Mouse (Mus musculus): ENCODE data around the gene Abca6. TPM values are rescaled to one million over a fixed set of nuclear protein-coding genes. Genes with fewer than 3 reads are reported as not detected.
A peak's percentile ranks its signal among the peaks of the same experiment; 100 is the strongest.

The Abca6 gene
- polyA plus RNA-seq, 1 experiment: not detected

GRCm38 (mm10) chr11:110165409-110165808 is 86.2 kb downstream of the Abca6 start:
- Histone ChIP-seq H3ac (ENCODE audit: control insufficient read depth, insufficient read length, low read depth) (no peak overlapping the region), H3K4me3 (ENCODE audit: insufficient read depth, poor library complexity, severe bottlenecking) (no peak overlapping the region), H3K36me3 (ENCODE audit: control insufficient read depth, insufficient read depth) (no peaks in the 10 kb centered on the region), H3K27me3 (ENCODE audit: control insufficient read depth, insufficient read depth, insufficient read length) (no peaks in the 10 kb centered on the region), H3K79me2 (ENCODE audit: control insufficient read depth, insufficient read depth) (no peaks in the 10 kb centered on the region), H3K79me3 (ENCODE audit: low read depth) (no peaks in the 10 kb centered on the region)
- TF ChIP-seq MYOG (IDR thresholded peaks at IDR 0.05; ENCODE audit: control insufficient read depth, extremely low read depth, insufficient read length) (no peak), CTCF (IDR thresholded peaks at IDR 0.05; ENCODE audit: control insufficient read depth, insufficient read depth, insufficient read length) (no peak), USF1 (IDR thresholded peaks at IDR 0.05; ENCODE audit: low read depth) (no peak), FOSL1 (IDR thresholded peaks at IDR 0.05; ENCODE audit: insufficient read depth, low read length, poor library complexity, severe bottlenecking) (no peak), CEBPB (IDR thresholded peaks at IDR 0.05; ENCODE audit: low read depth) (no peak), MAX (IDR thresholded peaks at IDR 0.05) (no peak), MYOD1 (IDR thresholded peaks at IDR 0.05; ENCODE audit: control insufficient read depth, insufficient read length, low read depth) (no peak)

GRCm38 (mm10) chr11:110157059-110157458 is 94.5 kb downstream of the Abca6 start:
- Histone ChIP-seq H3K27me3 (ENCODE audit: control insufficient read depth, insufficient read depth, insufficient read length) (no peaks in the 10 kb centered on the region), H3K36me3 (ENCODE audit: control insufficient read depth, insufficient read depth) (no peaks in the 10 kb centered on the region), H3K79me3 (ENCODE audit: low read depth) (no peaks in the 10 kb centered on the region), H3K4me3 (ENCODE audit: insufficient read depth, poor library complexity, severe bottlenecking) (no peak overlapping the region), H3ac (ENCODE audit: control insufficient read depth, insufficient read length, low read depth) (no peak overlapping the region), H3K79me2 (ENCODE audit: control insufficient read depth, insufficient read depth) (no peaks in the 10 kb centered on the region)
- no peak for TF ChIP-seq CTCF (IDR thresholded peaks at IDR 0.05; ENCODE audit: control insufficient read depth, insufficient read depth, insufficient read length)
- no peak for TF ChIP-seq USF1 (IDR thresholded peaks at IDR 0.05; ENCODE audit: low read depth)
- TF ChIP-seq MYOD1 (IDR thresholded peaks at IDR 0.05; ENCODE audit: control insufficient read depth, insufficient read length, low read depth): no peak
- no peak for TF ChIP-seq MAX (IDR thresholded peaks at IDR 0.05)
- TF ChIP-seq MYOG (IDR thresholded peaks at IDR 0.05; ENCODE audit: control insufficient read depth, extremely low read depth, insufficient read length): no peak
- TF ChIP-seq CEBPB (IDR thresholded peaks at IDR 0.05; ENCODE audit: low read depth): no peak
- TF ChIP-seq FOSL1 (IDR thresholded peaks at IDR 0.05; ENCODE audit: insufficient read depth, low read length, poor library complexity, severe bottlenecking): no peak

- Histone ChIP-seq H3K4me3 (ENCODE audit: insufficient read depth, poor library complexity, severe bottlenecking) (no peak overlapping the region), H3K79me3 (ENCODE audit: low read depth) (no peaks in the 10 kb centered on the region), H3K36me3 (ENCODE audit: control insufficient read depth, insufficient read depth) (no peaks in the 10 kb centered on the region), H3K27me3 (ENCODE audit: control insufficient read depth, insufficient read depth, insufficient read length) (no peaks in the 10 kb centered on the region), H3ac (ENCODE audit: control insufficient read depth, insufficient read length, low read depth) (no peak overlapping the region), H3K79me2 (ENCODE audit: control insufficient read depth, insufficient read depth) (no peaks in the 10 kb centered on the region)
- TF ChIP-seq USF1 (IDR thresholded peaks at IDR 0.05; ENCODE audit: low read depth): no peak
- no peak for TF ChIP-seq MYOG (IDR thresholded peaks at IDR 0.05; ENCODE audit: control insufficient read depth, extremely low read depth, insufficient read length)
- no peak for TF ChIP-seq CTCF (IDR thresholded peaks at IDR 0.05; ENCODE audit: control insufficient read depth, insufficient read depth, insufficient read length)
- no peak for TF ChIP-seq CEBPB (IDR thresholded peaks at IDR 0.05; ENCODE audit: low read depth)
- no peak for TF ChIP-seq FOSL1 (IDR thresholded peaks at IDR 0.05; ENCODE audit: insufficient read depth, low read length, poor library complexity, severe bottlenecking)
- TF ChIP-seq MAX (IDR thresholded peaks at IDR 0.05): no peak
- TF ChIP-seq MYOD1 (IDR thresholded peaks at IDR 0.05; ENCODE audit: control insufficient read depth, insufficient read length, low read depth): no peak
Measured at GRCm38 (mm10) chr11:110155985-110156384, 95.6 kb downstream of the Abca6 start.

- Histone ChIP-seq H3K4me3 (ENCODE audit: insufficient read depth, poor library complexity, severe bottlenecking) (no peak overlapping the region), H3K79me2 (ENCODE audit: control insufficient read depth, insufficient read depth) (no peaks in the 10 kb centered on the region), H3K36me3 (ENCODE audit: control insufficient read depth, insufficient read depth) (no peaks in the 10 kb centered on the region), H3K79me3 (ENCODE audit: low read depth) (no peaks in the 10 kb centered on the region), H3K27me3 (ENCODE audit: control insufficient read depth, insufficient read depth, insufficient read length) (no peaks in the 10 kb centered on the region), H3ac (ENCODE audit: control insufficient read depth, insufficient read length, low read depth) (no peak overlapping the region)
- TF ChIP-seq USF1 (IDR thresholded peaks at IDR 0.05; ENCODE audit: low read depth) (no peak), MYOD1 (IDR thresholded peaks at IDR 0.05; ENCODE audit: control insufficient read depth, insufficient read length, low read depth) (no peak), CTCF (IDR thresholded peaks at IDR 0.05; ENCODE audit: control insufficient read depth, insufficient read depth, insufficient read length) (no peak), CEBPB (IDR thresholded peaks at IDR 0.05; ENCODE audit: low read depth) (no peak), MYOG (IDR thresholded peaks at IDR 0.05; ENCODE audit: control insufficient read depth, extremely low read depth, insufficient read length) (no peak)
Measured at GRCm38 (mm10) chr11:110147640-110148039, 103.9 kb downstream of the Abca6 start.

GRCm38 (mm10) chr11:110145421-110145820 is 106.2 kb downstream of the Abca6 start:
- TF ChIP-seq CTCF (IDR thresholded peaks at IDR 0.05; ENCODE audit: control insufficient read depth, insufficient read depth, insufficient read length): no peak
- no peak for TF ChIP-seq MAX (IDR thresholded peaks at IDR 0.05)
- TF ChIP-seq CEBPB (IDR thresholded peaks at IDR 0.05; ENCODE audit: low read depth): no peak
- TF ChIP-seq MYOD1 (IDR thresholded peaks at IDR 0.05; ENCODE audit: control insufficient read depth, insufficient read length, low read depth): no peak
- Histone ChIP-seq H3K79me3 (ENCODE audit: low read depth) (no peaks in the 10 kb centered on the region), H3ac (ENCODE audit: control insufficient read depth, insufficient read length, low read depth) (no peak overlapping the region), H3K36me3 (ENCODE audit: control insufficient read depth, insufficient read depth) (no peaks in the 10 kb centered on the region), H3K79me2 (ENCODE audit: control insufficient read depth, insufficient read depth) (no peaks in the 10 kb centered on the region), H3K27me3 (ENCODE audit: control insufficient read depth, insufficient read depth, insufficient read length) (no peaks in the 10 kb centered on the region), H3K4me3 (ENCODE audit: insufficient read depth, poor library complexity, severe bottlenecking) (no peak overlapping the region)

- Histone ChIP-seq H3K79me2 (ENCODE audit: control insufficient read depth, insufficient read depth) (no peaks in the 10 kb centered on the region), H3K36me3 (ENCODE audit: control insufficient read depth, insufficient read depth) (no peaks in the 10 kb centered on the region), H3K27me3 (ENCODE audit: control insufficient read depth, insufficient read depth, insufficient read length) (peaks cover 7% of the 10 kb centered on the region), H3ac (ENCODE audit: control insufficient read depth, insufficient read length, low read depth) (no peak overlapping the region), H3K79me3 (ENCODE audit: low read depth) (no peaks in the 10 kb centered on the region), H3K4me3 (ENCODE audit: insufficient read depth, poor library complexity, severe bottlenecking) (no peak overlapping the region)
- TF ChIP-seq CEBPB (IDR thresholded peaks at IDR 0.05; ENCODE audit: low read depth) (peak; percentile 74), USF1 (IDR thresholded peaks at IDR 0.05; ENCODE audit: low read depth) (no peak)
Measured at GRCm38 (mm10) chr11:110130760-110131159, 120.8 kb downstream of the Abca6 start.

Other genes starting within 250 kb of the Abca6 start
- not detected for gene Abca8a, start 155.8 kb downstream of the Abca6 start, polyA plus RNA-seq (2012; fragmentation: generic; extraction: Trizol)
- not detected for gene Abca9, start 83.6 kb downstream of the Abca6 start, polyA plus RNA-seq (2012; fragmentation: generic; extraction: Trizol)
- gene Abca5, start 85.9 kb upstream of the Abca6 start, polyA plus RNA-seq (2012; fragmentation: generic; extraction: Trizol): 0.99 TPM
- 4.8 TPM for gene Map2k6, start 147.3 kb upstream of the Abca6 start, polyA plus RNA-seq (2012; fragmentation: generic; extraction: Trizol)

Measured in C2C12 (cell line).